Mouse (Mus musculus) kidney, embryonic 16.5 days (tissue): ENCODE measurements around the gene Adgrl3. TPM values are rescaled to one million over a fixed set of nuclear protein-coding genes. Genes with fewer than 3 reads are reported as not detected.
A peak's percentile ranks its signal among the peaks of the same experiment; 100 is the strongest.

Experiments
- ATAC-seq: fragments of 200-750 bp; cut with Nextera tagmentation; 2 replicates; pipeline ENCODE4 v1.8.0; 2017; ENCODE audit warnings: moderate TSS enrichment; ENCODE audit not compliant: low FRiP score, low TSS enrichment
- H3K27ac ChIP-seq: fragments of 300-500 bp; sonication (generic); 2 replicates; pipeline ENCODE4 v1.5.1; 2014; ENCODE audit warnings: low read length
- H3K27me3 ChIP-seq: fragments of 300-500 bp; sonication (generic); 2 replicates; pipeline ENCODE4 v1.6.1; 2014; ENCODE audit warnings: low read length, control low read depth, mixed read lengths; ENCODE audit not compliant: insufficient read depth
- H3K36me3 ChIP-seq: fragments of 300-500 bp; sonication (generic); 2 replicates; pipeline ENCODE4 v1.6.1; 2014; ENCODE audit warnings: low read length, control low read depth, mixed read lengths; ENCODE audit not compliant: insufficient read depth
- H3K4me1 ChIP-seq: fragments of 300-500 bp; sonication (generic); 2 replicates; pipeline ENCODE4 v1.6.1; 2014; ENCODE audit warnings: low read length, control low read depth, mixed read lengths; ENCODE audit not compliant: insufficient read depth
- H3K4me2 ChIP-seq: fragments of 300-500 bp; sonication (generic); replicated peaks from 2 replicates; pipeline ENCODE4 v1.6.1; 2014; ENCODE audit warnings: low read depth, low read length
- H3K4me3 ChIP-seq: fragments of 300-500 bp; sonication (generic); 2 replicates; pipeline ENCODE4 v1.5.1; 2014; ENCODE audit warnings: mild to moderate bottlenecking, low read length
- H3K9ac ChIP-seq: fragments of 300-500 bp; sonication (generic); replicated peaks from 2 replicates; pipeline ENCODE4 v1.6.1; 2014; ENCODE audit warnings: low read length
- H3K9me3 ChIP-seq: fragments of 300-500 bp; sonication (generic); 2 replicates; pipeline ENCODE4 v1.6.1; 2016; ENCODE audit warnings: low read length, control low read depth
- WGBS: fragments of 180-500 bp; shearing (Covaris S2); extraction: QIAGEN DNeasy Blood & Tissue Kit; methylation state at CpG from one replicate; pipeline ENCODE4 v1.1.7; 2014; 5-methylcytosine and 5-hydroxymethylcytosine counted together
- polyA plus RNA-seq: library from polyadenylated mRNA; unstranded; fragments of >200 nt; fragmentation: Nextera tagmentation; extraction: Ambion mirVana; gene quantifications from 2 replicates; pipeline ENCODE4 v1.2.1, GENCODE M21; 2015

Gene Adgrl3
- polyA plus RNA-seq, 1 experiment from 2014 or later = 12.7 TPM

DNA sequence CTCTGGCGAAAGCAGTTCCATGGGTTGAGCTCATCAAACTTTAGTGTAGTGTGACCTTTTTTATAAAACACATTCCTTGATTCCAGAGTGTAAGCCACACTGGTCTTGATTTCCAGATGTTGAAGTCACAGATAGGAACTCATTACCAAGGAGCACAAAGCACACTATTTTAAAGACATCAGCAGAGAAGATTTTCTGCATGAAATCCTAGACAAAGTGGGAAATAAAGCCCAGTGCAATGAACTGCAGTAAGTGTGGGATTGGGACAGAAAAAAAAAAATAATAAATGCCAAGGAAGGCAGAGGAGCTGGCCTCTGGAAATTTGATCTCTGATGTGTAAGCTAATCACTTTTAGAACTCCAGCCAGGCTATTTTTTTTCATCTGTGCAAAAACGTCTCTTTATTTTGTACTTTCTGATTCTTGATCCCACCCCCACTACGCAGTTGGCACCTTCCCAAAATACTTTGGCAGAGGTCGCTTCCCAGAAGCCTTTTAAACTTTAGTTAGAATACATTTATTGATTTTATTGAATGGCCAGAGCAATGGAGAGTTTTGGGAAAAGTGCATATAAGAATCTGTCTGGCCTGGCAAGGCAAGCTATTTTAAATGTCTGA is 169.0 kb downstream of the Adgrl3 start:
- Histone ChIP-seq H3K9ac (no peak overlapping the region), H3K27ac (no peak overlapping the region), H3K4me2 (no peak overlapping the region), H3K4me1 (peaks cover 7% of the 10 kb centered on the region), H3K4me3 (no peak overlapping the region), H3K27me3 (no peaks in the 10 kb centered on the region), H3K9me3 (no peaks in the 10 kb centered on the region), H3K36me3 (no peaks in the 10 kb centered on the region)
- 23% methylated on average over 4 of the region's 4 CpGs for WGBS
- no peak; the same call in 1 of the 2 replicates for ATAC-seq

DNA sequence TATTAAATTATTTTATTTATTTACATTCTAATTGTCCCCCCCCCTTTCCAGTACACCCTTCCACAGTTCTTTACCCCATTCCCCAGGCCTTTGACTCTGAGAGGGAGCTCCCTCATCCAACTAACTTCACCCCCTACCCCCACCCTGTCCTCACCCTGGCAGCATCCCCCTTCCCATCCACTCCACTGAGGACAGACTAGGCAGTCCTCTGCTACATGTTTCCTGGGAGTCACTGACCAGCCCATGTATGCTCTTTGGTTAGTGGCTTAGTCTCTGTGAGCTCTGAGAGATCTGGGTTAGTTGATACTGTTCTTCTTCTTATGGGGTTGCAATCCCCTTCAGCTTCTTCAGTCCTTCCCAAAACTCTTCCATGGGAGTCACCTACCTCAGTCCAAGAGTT is 180.4 kb downstream of the Adgrl3 start:
- ATAC-seq = no peak
- H3K9ac ChIP-seq = no peak overlapping the region
- no peaks in the 10 kb centered on the region for H3K36me3 ChIP-seq
- no peaks in the 10 kb centered on the region for H3K27me3 ChIP-seq
- H3K27ac ChIP-seq = no peak overlapping the region
- no peaks in the 10 kb centered on the region for H3K9me3 ChIP-seq
- no peak overlapping the region for H3K4me2 ChIP-seq
- no peaks in the 10 kb centered on the region for H3K4me1 ChIP-seq
- no peak overlapping the region for H3K4me3 ChIP-seq

DNA sequence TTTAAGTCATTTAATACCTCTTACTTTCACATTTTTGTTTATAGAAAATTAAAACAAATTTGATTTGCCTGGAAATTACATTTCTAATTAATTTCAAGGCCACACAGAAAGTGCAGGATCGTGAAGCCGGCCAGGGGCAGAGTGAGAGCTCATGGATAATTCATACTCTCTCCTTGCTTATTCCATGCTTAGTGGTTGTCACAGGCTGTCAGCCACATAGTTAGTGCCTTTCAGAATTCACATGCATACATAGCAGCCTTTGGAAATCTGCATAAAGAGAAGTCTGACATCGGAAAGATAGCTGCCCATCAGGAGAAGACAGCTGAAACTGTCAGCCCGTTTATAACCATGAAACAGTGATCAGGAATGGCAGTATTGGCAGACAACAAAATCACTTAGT is 181.9 kb downstream of the Adgrl3 start:
- Histone ChIP-seq H3K9ac (no peak overlapping the region), H3K27ac (no peak overlapping the region), H3K4me1 (no peaks in the 10 kb centered on the region), H3K4me2 (no peak overlapping the region), H3K27me3 (no peaks in the 10 kb centered on the region), H3K9me3 (no peaks in the 10 kb centered on the region), H3K4me3 (no peak overlapping the region), H3K36me3 (no peaks in the 10 kb centered on the region)
- ATAC-seq = no peak
- 87% methylated on average over 4 of the region's 4 CpGs for WGBS

DNA sequence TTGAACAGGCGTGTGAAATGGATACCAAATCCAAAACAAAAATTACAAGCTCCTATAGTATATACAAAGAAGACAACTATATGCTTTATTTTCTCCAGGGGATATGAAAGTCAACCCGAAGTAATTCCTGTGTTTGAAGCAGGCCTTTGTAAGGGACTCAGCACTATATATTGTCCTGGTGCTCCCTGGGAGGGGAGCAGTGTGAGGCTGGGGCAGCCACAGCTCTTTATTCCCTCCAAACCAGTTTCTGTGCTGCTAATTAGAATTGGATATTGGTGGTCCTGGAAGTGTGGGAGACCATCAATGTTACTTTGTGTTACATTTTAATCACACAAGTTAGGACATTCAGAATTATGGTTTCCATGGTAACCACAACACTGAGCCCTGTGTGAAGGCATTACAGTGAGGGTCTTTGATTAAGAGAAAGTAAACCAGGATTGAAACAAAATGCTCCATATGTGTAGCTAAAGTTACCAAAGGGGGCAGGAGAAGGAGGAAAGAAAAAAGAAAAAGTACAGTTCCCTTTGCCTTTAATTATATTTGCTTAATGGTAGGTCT is 198.6 kb downstream of the Adgrl3 start:
- no peak for ATAC-seq
- Histone ChIP-seq H3K4me2 (no peak overlapping the region), H3K27me3 (no peaks in the 10 kb centered on the region), H3K9ac (no peak overlapping the region), H3K27ac (no peak overlapping the region), H3K36me3 (no peaks in the 10 kb centered on the region), H3K4me1 (no peaks in the 10 kb centered on the region), H3K4me3 (no peak overlapping the region), H3K9me3 (no peaks in the 10 kb centered on the region)
- 77% methylated on average over 2 of the region's 2 CpGs for WGBS

DNA sequence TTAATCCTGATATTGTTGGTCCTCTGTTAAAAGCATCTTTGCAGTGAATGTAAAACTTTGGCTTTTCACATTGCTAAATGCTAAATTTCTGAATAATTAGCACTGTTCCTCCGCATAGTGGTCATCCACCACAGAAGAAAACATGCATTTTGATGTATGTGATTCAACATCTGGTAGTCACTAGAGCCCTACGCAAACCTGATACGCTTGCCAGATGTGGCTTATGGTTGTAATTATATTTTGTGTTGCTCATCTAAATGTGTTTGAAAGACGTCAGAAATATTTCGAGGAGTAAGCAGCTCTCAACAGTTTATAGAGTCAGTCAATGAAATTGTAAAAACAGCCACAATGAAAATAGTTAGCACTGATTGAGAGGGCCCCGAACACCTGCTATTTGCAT is 204.5 kb downstream of the Adgrl3 start:
- no peak overlapping the region for H3K4me3 ChIP-seq
- WGBS = 89% methylated on average over 6 of the region's 6 CpGs
- no peak for ATAC-seq

DNA sequence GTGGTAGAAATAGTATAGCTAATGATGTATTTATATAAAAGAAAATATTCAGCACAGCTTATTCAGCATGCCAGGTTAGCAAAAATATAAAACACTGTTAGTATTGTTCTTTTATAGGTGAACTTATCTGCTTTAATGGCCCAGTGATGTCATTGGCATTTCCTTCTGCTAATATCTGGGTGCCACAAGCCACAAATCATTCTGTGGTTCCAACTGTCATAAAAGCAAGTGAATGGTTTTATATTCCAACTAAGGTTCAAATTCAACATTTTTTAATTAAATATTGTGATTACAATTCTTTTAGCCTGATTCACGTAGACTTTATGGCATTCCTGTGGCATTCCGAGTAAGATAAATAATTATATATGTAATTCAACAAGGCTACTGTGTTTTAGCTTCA is 205.5 kb downstream of the Adgrl3 start:
- H3K27me3 ChIP-seq = no peaks in the 10 kb centered on the region
- H3K9me3 ChIP-seq = no peaks in the 10 kb centered on the region
- H3K4me1 ChIP-seq = no peaks in the 10 kb centered on the region
- no peaks in the 10 kb centered on the region for H3K36me3 ChIP-seq
- H3K4me2 ChIP-seq = no peak overlapping the region
- ATAC-seq = no peak
- no peak overlapping the region for H3K4me3 ChIP-seq
- no peak overlapping the region for H3K27ac ChIP-seq
- WGBS = 94% methylated on average over 2 of the region's 2 CpGs
- H3K9ac ChIP-seq = no peak overlapping the region

More for the DNA sequence above, 204.5 kb downstream of the Adgrl3 start:
- H3K27ac ChIP-seq = no peak overlapping the region
- no peaks in the 10 kb centered on the region for H3K9me3 ChIP-seq
- H3K36me3 ChIP-seq = no peaks in the 10 kb centered on the region
- H3K4me1 ChIP-seq = no peaks in the 10 kb centered on the region
- no peak overlapping the region for H3K9ac ChIP-seq
- no peak overlapping the region for H3K4me2 ChIP-seq
- H3K27me3 ChIP-seq = no peaks in the 10 kb centered on the region

DNA sequence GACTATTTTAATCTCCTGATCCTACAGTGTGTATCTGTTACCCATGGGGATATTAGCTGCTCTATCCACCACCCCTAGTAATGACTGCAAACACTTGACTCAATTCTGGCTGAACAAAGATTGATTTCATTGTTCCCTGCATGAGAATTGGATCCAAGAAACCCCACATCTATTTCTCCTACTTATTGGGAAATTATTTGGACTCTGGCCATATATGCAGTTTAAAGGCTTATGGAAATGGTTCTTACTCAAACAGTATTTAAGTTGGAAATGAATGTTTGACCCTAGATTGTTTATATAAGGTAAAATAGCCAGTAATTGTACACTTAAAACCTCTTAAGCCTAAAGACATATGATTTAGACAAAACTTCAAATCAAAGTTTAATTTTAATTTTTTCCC is 207.3 kb downstream of the Adgrl3 start:
- Histone ChIP-seq H3K4me1 (no peaks in the 10 kb centered on the region), H3K36me3 (no peaks in the 10 kb centered on the region), H3K4me3 (no peak overlapping the region), H3K9ac (no peak overlapping the region), H3K27ac (no peak overlapping the region), H3K27me3 (no peaks in the 10 kb centered on the region), H3K4me2 (no peak overlapping the region), H3K9me3 (no peaks in the 10 kb centered on the region)
- no peak for ATAC-seq

DNA sequence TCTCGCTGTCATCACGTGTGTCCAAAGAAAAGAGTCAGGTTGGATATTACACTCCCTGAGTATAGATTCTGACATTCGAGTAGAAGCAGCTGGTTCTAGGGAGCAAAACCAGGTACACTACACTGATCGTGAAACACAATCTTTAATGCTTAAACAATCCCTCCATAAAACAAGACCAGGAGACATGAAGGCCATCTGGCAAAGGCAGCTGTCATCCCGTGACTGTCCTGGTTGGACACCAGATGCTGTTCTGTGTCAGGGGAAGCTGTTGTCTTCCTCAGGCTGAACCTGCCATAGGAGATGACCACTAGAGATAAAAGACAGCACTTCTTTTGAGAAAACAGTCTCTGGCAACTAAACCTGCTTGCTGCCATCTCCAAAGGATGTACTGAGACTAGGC is 228.8 kb downstream of the Adgrl3 start:
- Histone ChIP-seq H3K4me2 (no peak overlapping the region), H3K36me3 (no peaks in the 10 kb centered on the region), H3K27ac (no peak overlapping the region), H3K4me3 (no peak overlapping the region), H3K27me3 (no peaks in the 10 kb centered on the region), H3K9me3 (no peaks in the 10 kb centered on the region), H3K9ac (no peak overlapping the region), H3K4me1 (no peaks in the 10 kb centered on the region)
- ATAC-seq = peak; percentile 31; the same call in 1 of the 2 replicates
- WGBS = 38% methylated on average over 5 of the region's 5 CpGs

DNA sequence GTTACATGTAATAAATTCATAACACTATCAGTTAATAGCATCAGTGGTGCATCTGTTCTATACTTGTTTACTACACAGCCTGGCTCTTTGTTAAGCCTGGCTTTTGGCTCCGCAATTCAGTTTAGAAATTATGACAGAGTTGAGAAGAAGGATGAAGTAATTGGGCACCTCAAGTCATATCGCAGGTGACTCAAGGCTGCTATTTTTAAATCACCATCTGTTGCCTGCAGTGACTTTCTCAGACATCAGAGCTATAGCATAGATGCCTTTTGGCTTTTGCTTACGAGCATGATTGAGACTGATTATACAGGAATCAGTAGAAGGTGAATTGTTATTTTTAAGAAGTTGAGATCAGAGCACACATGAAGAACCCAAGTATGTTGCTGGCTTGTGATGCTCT is 236.2 kb downstream of the Adgrl3 start:
- no peak overlapping the region for H3K4me3 ChIP-seq
- H3K4me2 ChIP-seq = no peak overlapping the region
- H3K4me1 ChIP-seq = no peaks in the 10 kb centered on the region
- no peak overlapping the region for H3K9ac ChIP-seq
- WGBS = 86% methylated on average over 3 of the region's 3 CpGs
- no peaks in the 10 kb centered on the region for H3K27me3 ChIP-seq
- no peak for ATAC-seq
- H3K9me3 ChIP-seq = no peaks in the 10 kb centered on the region
- no peaks in the 10 kb centered on the region for H3K36me3 ChIP-seq
- no peak overlapping the region for H3K27ac ChIP-seq

DNA sequence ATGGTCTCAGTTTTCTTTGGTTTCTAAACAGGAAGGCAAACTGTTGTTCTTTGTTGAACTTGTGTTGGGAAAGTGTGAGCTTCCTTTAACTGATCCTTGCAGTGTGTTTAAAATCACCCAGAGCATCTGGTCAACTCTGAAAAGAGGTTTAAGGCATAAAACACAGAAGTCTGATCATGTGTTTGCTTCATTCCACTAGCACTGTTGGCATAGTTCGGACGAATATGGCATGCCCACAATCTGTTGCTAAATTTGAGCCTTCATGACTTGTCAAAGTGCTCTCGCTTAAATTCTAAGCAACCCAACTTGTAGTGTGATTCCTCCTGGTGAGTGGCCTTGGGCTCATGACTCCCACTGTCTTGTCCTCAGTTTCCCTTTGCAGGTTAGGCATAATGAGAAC is 249.8 kb downstream of the Adgrl3 start:
- whole genome bisulfite sequencing = 88% methylated on average over 3 of the region's 3 CpGs
- H3K27me3 ChIP-seq = no peaks in the 10 kb centered on the region
- no peak overlapping the region for H3K9ac ChIP-seq
- no peak overlapping the region for H3K4me3 ChIP-seq
- ATAC-seq = no peak
- no peaks in the 10 kb centered on the region for H3K9me3 ChIP-seq
- H3K36me3 ChIP-seq = no peaks in the 10 kb centered on the region
- no peak overlapping the region for H3K27ac ChIP-seq
- no peak overlapping the region for H3K4me2 ChIP-seq
- 0 out of 2 replicates have a peak, but pooled peaks cover 4% of the 10 kb centered on the region for H3K4me1 ChIP-seq
